Mouse (Mus musculus): Measurements from ENCODE around the gene Naga.

- TF ChIP-seq CTCF (IDR thresholded peaks at IDR 0.05; ENCODE audit: insufficient read depth, low read depth, low read length) (no peak), POLR2A (IDR thresholded peaks at IDR 0.05; ENCODE audit: insufficient read depth, low read depth, low read length) (no peak)
Observed at GRCm38 (mm10) chr15:82344971-82345370, 6.2 kb upstream of the Naga start.

All from olfactory bulb, adult 2 months (tissue).